Mouse (Mus musculus) spleen, adult 12 weeks (tissue): ENCODE data around the gene Neurl4.

Experiments
- DNase-seq: peaks from one replicate; pipeline ENCODE4 v3.0.0; 2022; ENCODE audit warnings: low spot score

The Neurl4 gene

GRCm38 (mm10) chr11:69932254-69932653, 31.4 kb downstream of the Neurl4 start:
- DNase-seq, result no peak

GRCm38 (mm10) chr11:69933066-69933465, 32.2 kb downstream of the Neurl4 start:
- no peak for DNase-seq

GRCm38 (mm10) chr11:69934169-69934568, 33.3 kb downstream of the Neurl4 start:
- DNase-seq, result peak; percentile 83

- DNase-seq, result no peak
Observed at GRCm38 (mm10) chr11:69934681-69935080, 33.8 kb downstream of the Neurl4 start.

GRCm38 (mm10) chr11:69935137-69935879, 34.4 kb downstream of the Neurl4 start, which contains the start of gene Ybx2:
TSS of gene Ybx2 (plus strand) at chr11:69935796.
- peak; percentile 73 for DNase-seq

GRCm38 (mm10) chr11:69936156-69936555, 35.3 kb downstream of the Neurl4 start:
- no peak for DNase-seq

GRCm38 (mm10) chr11:69936714-69937347, 36.0 kb downstream of the Neurl4 start:
- DNase-seq, result no peak

GRCm38 (mm10) chr11:69937385-69937784, 36.5 kb downstream of the Neurl4 start:
- DNase-seq, result no peak

DNA sequence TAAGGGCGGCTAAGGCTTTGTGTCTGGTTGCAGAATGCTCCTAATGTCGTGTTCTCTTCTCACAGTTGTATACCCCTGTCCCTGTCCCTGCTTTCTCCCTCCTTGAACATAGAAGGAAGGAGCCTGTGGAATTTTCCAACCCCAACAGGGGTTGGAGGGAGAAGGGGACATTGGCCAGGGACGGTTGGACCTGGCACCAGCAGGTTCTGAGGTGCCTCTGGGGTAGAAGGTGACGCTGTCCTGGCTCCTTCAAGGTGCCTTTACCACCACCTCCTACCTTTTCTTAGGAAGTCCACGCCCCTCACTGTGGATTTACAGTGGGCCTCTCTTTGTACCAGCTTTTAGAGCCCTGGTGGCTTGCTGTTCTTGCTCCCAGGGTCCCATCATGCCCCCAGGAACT, 37.0 kb downstream of the Neurl4 start:
- DNase-seq, result no peak

DNA sequence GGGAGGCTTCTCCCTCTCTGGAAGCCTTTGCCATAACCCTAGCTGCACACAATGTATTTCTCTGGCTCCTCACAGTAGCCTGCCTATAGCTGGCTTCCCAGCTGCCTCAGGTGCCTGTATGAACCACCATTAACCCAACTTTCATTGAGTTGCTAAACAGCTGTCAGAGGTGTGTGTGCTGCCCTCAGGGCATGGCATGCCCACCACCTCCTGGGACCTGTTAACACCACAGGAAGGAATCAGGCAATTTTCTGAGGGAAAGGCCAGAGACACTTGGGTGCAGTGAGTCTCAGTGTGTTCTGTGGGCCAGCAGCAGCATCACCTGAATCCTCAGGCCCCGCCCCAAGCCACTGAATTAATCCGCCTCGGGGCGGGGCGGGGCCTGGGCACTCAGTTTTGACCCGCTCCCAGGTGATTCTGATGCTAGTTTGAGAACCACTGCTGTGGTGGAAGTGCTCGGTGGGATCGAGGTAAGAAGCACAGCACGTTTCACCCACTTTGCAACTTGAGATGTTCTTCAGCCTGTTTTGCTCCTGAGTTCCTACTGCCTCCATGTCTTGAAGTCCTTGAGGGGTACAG, 37.6 kb downstream of the Neurl4 start:
- DNase-seq, result no peak

DNA sequence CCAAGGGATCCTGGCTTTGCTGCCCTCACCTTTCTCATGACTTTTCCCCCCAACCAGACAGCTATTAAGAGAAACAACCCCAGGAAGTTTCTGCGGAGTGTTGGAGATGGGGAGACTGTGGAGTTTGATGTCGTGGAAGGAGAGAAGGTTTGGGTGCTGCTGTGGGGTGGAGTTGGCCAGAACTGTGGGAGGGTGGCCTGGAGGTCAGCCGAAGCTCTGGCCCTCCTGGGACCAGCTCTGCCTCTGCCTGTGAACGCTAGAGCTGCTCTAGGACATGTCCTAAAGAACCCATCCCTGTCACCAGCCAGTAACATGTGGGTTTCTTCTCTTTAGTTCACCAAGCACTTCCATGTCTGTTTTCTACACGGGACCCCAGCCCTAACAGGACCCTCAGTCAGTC, 38.3 kb downstream of the Neurl4 start:
- DNase-seq, result no peak

- no peak for DNase-seq
Observed at GRCm38 (mm10) chr11:69939731-69940130, 38.9 kb downstream of the Neurl4 start.

DNA sequence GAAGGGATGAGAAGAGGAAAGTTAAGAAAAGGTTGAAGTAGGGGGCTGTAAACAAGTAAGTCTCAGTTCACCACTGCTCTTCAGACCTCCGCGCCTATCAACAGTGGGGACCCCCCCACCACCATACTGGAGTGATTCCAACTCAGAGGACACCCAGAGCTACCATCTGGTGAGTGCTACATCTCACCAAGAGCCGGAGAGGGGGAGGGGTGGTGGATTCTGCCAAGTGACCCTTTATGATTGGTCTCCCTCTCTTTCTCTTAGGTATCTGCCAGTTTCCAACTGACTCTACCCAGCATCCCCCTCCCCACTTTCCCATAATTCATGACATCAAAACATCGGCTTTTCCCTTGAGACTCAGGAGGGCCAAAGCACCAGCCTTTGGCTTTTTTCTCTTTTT, 40.1 kb downstream of the Neurl4 start:
- no peak for DNase-seq

DNA sequence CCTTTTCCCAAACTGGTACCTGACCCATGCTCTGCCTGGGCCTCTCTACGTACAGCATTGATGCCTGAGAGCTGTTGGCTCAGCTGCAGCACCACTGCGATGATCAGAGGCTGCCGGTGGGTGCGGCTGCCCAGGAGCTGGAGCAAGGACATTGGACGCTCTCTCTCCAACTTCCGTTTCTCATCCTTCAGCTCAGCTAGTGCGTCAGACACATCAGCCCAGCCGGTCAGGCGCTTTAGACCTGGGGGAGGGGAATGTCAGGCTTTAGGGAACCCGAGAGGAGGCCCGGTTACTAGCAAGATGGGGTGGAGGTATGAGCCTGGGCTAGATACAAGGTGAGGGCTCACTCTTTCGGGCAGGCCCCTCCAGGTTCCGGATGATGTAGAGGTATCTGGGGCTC, 44.3 kb downstream of the Neurl4 start:
- DNase-seq, result no peak

DNA sequence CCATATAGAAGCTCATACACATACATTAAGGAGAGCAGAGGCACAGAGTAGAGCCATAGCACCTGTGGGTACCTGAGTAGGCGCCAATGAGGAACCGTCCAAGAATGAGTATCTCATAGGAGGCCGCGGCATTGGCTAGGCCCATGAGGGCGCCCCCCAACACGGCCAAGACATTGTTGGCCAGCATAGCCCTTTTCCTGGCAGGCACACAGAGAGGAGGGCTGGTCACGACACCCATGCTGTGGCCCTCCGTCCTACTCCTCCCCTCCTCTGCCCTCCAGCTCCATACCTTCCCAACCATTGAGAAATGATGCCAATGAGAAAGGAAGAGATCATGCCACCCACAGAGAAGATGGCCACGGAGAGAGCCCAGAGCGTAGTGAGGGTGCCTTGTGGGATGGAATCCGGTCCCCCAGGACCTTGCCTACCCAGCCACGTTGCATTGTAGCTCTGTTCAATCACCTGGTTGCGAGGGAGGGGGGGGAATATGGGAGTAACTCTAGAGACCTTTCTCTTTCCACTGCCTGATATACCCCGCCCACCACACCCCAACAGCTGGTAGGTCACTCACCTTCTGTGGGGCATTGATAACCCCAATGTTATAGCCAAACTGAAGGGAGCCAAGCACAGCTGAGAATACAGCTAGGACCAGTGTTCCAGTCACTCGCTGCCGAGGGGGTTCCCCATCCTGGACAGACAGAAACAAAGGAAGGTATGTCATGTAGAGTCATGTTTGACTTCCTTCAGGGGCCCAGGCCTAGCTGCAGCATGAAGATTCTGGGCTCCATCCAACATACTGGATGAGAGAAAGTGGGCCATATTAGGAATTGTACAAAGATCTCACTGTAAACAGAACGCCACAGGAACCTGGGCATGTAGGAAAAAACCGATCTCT, 45.4 kb downstream of the Neurl4 start:
- DNase-seq, result peak; percentile 51

DNA sequence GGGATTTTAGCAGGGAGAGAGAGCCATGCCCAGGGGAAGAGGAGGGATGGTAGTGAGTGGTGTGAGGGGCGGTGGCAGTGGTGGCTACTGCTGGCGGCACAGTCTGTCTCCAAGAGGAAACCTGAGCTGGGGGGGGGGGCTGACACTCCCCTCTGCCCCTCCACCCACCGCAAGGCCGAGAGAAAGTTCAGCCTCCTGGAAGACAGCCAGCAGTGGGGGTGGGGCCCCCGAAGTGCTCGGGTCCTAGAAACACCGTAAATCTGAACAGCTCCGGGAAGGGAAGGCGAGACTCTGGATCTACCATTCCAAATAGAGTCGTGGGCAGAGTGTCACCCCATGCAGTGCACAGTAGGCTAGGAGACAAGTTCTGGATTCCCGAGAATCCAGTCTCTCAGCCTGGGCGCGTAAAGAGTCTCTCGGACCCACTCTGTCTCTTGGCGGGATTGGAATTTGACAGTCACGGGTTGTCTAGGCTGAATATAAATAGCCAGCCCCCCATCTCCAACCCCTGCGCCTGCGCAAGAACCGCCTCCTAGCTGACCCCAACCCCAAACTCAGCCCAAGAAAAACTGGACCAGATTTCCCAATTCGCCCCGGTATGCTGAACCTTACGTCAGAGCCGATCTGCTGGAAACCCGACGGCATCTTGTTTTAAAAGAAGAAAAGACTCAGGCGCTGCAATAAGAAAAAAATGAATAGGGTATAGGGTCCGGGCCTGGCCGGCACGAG, 46.6 kb downstream of the Neurl4 start:
- DNase-seq, result no peak

- peak; percentile 87 for DNase-seq
Observed at GRCm38 (mm10) chr11:69948066-69948762, 47.3 kb downstream of the Neurl4 start, which contains the start of gene Slc2a4. TSS of gene Slc2a4 (minus strand) at chr11:69948188.

- DNase-seq, result peak; percentile 84
Observed at GRCm38 (mm10) chr11:69948763-69949150, 47.9 kb downstream of the Neurl4 start.

DNA sequence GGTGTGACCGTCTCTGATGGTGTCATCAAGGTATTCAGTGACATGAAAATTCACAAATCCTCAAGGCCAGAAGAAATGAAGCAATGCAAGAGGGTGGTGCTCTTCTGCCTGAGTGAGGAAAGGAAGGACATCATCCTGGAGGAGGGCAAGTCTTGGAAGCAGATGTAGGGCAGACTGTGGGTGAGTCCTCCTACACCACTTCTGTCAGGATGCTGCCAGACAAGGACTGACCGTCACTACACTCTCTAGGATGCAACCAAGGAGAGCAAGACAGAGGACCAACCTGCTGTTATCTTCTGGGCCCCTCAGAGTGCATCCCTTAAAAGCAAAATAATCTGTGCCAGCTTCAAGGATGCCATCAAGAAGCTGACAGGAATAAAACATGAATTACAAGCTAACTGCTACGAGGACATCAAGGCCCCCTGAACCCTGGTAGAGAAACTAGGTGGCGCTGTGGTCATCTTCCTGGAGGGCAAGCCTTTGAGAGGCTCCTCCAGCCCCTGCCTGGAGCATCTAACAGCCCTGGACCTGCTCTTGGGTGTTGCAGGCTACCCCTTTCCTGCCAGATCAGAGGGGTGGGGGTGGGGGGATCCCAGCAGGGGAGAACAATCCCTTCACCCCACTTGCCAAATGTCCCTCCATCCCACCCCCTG, 50.1 kb downstream of the Neurl4 start:
- DNase-seq, result no peak

- no peak for DNase-seq
Observed at GRCm38 (mm10) chr11:69952274-69952673, 51.4 kb downstream of the Neurl4 start.
